Mouse (Mus musculus): Measurements from ENCODE around the gene Pgs1. TPM values are rescaled to one million over a fixed set of nuclear protein-coding genes. Genes with fewer than 3 reads are reported as not detected.

The Pgs1 gene
- 10 to 100 TPM; 15.6 to 17.1 TPM for total RNA-seq (2021)
- long read RNA-seq, experiment 1, transcript Pgs1-203 (10 exons, 2,863 nt) = major isoform, 36 of 45 reads
- long read RNA-seq, experiment 1, partial matches to known transcripts = 2 of 45 reads
- long read RNA-seq, experiment 1, other reads (novel, unspliced or antisense) = 4 of 45 reads
- long read RNA-seq, experiment 2, transcript Pgs1-203 (10 exons, 2,863 nt) = major isoform, 52 of 70 reads
- long read RNA-seq, experiment 2, partial matches to known transcripts = 1 of 70 reads
- long read RNA-seq, experiment 2, other reads (novel, unspliced or antisense) = 15 of 70 reads

DNA sequence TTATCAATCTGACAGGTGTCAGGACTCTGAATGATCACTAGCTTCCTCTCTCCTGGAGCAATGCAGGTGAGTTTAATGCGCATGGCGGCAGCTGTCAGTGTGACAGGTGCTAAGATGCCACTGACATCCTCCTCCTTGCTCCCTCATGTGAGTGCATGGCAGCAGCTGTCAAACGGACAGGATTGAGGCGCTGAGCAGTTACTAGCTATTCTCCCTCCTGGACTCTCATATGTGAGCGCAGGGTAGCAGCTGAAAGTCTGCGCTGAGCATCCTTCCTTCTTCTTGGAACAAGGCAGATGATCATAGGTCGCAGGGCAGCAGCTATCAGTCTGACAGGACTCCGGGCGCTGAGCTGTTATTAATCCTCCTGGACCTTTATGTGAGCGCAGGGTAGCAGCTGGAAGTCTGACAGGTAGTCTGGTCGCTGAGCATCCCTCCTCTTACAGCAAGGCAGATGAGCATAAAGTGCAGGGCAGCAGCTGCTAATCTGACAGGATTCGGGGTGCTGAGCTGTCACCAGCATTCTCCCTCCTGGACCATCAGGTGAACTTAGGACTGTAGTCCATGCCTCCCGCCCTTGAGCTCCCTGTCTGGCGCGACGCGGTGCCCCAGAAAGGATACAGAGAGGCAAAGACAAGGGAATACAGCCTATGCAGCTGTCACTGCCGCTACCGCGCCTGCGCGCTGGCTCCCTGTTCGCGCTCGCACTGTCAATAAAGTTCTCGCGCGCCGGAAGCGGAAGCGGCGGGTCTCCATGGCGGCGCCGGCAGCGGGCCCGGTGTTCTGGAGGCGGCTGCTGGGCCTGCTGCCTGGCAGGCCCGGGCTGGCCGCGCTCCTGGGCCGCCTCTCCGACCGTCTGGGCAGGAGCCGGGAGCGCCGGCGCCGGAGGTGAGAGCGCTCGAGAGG lies at the start of gene Pgs1:
Gene Pgs1 (plus strand): TSS at position 167 of the 906 bp plus-strand sequence.
- intact Hi-C loops (cut with DNase I; ENCODE audit: low total_unique reads) = no loop called here

DNA sequence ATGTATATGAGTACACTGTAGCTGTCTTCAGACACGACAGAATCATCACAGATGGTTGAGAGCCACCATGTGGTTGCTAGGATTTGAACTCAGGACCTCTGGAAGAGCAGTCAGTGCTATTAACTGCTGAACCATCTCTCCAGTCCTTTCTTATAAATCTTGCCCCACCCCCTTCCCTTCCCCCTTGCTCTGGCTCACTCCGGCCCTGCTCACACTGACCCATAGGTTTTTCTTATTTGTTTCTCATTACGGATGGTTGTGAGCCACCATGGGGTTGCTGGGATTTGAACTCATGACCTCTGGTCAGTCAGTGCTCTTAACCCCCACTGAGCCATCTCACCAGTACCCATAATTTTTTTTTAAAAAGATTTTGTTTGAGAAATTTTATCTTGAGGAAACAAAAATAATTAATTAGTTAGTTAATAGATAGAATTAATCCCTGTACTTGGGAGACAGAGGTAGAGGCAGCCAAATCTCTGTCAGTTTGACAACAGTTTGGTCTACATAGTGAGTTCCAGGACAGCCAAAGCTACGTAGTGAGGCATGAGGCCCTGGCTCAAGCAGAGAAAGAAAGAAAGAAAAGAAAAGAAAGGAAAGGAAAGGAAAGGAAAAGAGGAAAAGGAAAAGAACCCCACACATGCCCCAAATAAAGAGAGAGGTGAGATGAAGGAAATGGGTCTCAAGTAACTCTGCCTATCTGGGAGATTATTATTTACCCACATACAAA lies 46.9 kb upstream of the Pgs1 start:
- intact Hi-C loops (cut with DNase I; ENCODE audit: low total_unique reads) = no loop called here
- no peak for DNase-seq

More for the DNA sequence above, at the start of gene Pgs1:
- peak; percentile 93 for DNase-seq

DNA sequence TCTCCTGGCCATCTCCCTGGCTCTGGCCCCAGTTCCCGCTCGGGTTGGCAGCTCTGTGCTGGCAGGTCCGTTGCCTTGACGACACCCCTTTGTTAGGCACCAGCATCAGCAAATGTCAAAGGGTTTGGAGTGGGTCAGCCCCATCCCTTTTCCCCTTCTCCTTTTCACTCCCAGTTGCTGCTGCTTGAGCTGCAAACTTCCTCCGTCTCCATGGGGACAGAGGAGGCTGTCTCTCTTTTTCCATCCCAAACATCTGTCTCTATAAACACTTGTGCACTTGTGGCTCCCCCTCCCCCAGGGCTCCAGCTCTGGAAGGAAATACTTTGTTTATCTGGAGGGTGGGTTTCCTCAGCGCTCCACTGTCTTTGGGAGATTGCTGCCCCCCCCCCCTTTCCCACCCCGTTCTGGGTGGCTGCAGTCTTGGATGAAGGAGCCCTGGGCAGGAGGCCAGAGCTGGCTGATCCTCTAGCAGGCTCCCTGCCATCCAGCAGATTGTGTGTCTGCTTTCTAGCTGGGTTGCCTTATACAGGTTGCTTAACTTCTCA lies 46.3 kb upstream of the Pgs1 start:
- DNase-seq = peak; percentile 88
- intact Hi-C loops (cut with DNase I; ENCODE audit: low total_unique reads) = no loop called here

DNA sequence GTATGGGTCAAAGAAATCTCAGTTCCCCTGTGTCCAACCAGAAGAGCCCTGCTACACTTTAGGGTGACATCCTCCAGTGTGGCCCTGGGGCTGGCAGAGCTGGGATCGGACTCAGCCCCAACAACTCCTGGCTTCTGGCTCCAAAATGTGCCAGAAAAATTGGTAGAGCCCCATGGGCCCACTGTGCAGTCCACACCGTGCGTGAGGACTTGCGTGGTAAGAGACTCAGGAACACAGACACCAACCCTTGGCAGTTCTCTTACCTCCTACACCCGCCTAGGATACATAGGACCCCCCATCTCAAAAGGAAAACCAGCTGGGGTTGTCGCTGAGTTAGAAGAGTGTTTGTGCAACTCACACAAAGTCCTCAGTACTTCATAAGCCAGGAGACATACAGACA lies 45.2 kb upstream of the Pgs1 start:
- DNase-seq = no peak
- intact Hi-C loops (cut with DNase I; ENCODE audit: low total_unique reads) = no loop called here

DNA sequence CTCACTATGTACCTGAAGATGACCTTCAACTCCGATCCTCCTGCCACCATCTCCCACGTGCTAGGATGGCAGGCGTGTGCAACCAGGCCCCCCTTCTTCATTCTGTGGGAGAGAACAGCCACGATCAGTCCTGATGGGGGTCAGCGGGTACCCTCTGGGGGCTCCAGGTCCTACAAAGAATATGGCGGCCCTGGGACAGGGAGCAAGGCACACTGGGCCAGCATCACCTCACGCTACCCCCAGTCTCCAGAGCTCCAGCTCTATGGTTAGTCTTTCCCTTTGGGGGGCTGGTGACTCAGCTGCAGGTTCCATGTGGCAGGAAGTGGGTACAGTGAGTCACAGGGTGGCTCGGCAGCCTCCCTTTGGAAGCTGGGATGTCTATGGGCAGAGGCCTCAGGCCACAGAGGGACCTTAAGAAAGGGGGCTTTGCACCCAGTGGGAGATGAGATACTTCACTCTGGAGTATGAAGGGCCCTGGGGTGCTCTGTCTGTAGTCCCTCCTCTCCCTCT lies 44.7 kb upstream of the Pgs1 start:
- no peak for DNase-seq
- intact Hi-C loops (cut with DNase I; ENCODE audit: low total_unique reads) = no loop called here

DNA sequence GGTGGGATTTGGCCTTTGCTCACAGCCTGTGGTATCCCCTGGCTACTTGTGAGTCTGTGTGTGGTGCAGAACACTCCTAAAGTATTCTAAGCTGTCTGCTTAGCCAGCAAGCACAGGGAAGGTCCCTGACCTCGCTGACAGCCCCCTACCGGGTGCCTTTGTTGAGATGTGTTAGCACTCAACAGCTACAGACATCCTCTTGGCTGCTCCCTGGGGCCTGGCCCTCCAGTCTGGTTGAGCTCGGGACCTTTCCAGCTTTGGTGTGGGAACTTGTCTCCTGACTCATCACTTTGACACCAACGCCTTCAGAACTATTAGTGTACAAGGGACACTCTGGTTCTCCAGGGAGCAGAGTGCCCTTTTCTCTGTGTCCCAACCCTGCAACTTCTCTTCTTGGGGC lies 44.2 kb upstream of the Pgs1 start:
- intact Hi-C loops (cut with DNase I; ENCODE audit: low total_unique reads) = no loop called here
- DNase-seq = peak; percentile 46

DNA sequence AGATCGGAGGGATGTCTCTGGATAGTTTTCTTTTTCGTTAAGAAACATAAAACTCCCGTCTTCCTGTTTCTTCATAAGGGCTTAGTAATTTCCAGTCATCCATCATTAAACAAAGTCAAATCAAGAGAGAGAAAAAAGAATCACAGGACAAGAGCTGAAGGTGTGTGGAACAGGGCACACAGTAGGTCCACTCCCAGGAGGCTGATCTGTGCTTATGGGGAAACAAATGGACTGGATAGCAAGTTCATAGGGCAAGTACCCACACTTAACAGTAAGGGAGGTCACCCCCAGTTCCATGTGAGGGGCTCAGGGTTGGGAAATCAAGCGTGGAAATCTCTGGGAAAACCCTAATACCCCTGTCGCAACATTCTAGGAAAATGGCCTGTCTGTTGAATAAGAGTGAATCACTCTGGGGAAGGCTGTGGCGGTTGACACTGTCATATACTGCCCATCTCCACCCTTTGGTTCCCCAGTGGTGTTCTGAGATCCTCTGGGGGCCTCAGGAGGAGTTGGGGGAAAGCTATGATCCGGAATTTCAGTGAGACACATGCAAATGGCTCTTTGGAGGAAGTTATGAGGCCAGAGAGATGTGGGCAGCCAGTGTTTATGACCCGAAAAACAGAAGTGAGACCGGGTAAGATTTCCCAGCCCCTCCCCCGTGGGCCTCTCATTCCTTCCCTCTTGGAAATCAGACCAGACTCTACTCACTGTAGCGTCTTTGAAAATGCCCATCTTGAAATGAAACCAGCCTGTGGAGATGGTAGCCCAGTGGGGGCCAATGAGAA lies 39.7 kb upstream of the Pgs1 start:
- intact Hi-C loops (cut with DNase I; ENCODE audit: low total_unique reads) = no loop called here
- no peak for DNase-seq

DNA sequence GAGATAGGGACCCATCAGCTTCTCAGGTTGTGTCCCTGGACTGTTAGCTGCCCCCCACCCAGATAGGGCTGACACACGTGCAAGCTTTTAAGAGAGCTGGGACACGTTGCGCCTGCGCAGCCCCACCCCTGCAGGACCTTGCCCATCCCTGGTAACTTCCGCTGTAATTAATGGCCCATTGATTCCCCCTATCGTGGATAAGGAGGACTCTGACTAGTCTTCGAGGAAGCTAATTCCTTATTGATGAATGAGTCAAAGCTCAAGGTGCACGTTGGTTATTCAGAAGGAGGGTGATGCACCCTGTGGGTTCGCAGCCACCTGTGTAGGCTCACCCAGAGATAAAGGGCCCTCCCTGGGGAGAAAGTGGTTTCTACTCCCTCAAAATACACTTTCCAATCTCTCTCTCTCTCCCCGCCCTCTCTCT lies 39.1 kb upstream of the Pgs1 start:
- intact Hi-C loops (cut with DNase I; ENCODE audit: low total_unique reads) = no loop called here
- DNase-seq = no peak

DNA sequence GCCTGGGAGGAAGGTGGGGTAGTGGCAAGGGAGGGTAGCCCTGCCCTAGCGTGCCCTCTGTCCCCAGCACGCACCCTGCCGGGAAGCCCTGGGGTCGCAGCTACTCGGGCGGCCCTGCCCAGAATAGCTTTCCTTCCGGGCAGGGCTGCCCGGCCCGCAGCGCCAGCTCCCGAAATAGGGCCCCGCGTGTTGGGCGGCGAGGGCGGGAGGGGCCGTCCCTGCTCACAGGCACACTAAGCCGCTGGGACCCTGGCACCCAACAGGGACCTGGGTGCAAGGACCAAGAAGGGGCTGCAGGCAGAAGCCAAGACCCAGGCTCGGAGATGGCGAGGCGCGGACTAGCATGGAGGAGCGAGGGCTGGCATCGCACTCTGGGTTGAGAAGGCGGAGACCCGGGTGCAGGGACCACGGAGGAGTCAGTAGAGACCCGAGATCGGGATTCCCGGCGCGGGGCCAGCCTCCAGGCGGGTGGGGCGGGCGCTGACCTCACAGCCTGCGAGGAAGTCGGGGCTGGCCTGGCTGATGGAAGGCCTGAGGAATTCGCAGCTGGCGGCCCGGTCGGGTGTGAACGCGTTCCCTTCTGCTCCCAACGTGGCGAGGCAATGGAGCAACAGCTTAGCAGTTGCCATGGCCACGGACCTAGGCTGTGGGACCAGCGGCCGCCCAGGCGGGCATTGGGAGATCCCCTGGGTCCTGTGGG lies 36.5 kb upstream of the Pgs1 start:
- intact Hi-C loops (cut with DNase I; ENCODE audit: low total_unique reads) = no loop called here
- DNase-seq = peak; percentile 96

DNA sequence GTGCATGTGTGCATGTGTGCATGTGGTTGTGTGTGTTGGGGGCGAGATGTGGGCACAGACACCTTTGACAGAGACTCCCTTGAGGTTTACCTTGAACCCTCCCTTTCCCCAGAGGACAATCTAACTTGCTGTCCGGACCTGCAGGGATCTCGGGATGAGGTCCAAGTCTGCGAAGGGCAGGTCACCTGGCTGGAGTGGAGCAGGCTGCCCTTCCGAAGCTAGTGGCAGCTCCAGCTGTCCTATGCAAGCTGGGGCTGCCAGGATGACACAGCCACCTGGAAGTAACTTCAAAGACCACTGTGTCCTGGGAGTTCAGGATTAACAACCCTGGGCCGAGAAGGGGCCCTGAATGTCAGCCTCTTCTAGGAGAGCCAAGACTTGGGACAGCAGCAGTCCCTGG lies 34.7 kb upstream of the Pgs1 start:
- intact Hi-C loops (cut with DNase I; ENCODE audit: low total_unique reads) = no loop called here
- no peak for DNase-seq

DNA sequence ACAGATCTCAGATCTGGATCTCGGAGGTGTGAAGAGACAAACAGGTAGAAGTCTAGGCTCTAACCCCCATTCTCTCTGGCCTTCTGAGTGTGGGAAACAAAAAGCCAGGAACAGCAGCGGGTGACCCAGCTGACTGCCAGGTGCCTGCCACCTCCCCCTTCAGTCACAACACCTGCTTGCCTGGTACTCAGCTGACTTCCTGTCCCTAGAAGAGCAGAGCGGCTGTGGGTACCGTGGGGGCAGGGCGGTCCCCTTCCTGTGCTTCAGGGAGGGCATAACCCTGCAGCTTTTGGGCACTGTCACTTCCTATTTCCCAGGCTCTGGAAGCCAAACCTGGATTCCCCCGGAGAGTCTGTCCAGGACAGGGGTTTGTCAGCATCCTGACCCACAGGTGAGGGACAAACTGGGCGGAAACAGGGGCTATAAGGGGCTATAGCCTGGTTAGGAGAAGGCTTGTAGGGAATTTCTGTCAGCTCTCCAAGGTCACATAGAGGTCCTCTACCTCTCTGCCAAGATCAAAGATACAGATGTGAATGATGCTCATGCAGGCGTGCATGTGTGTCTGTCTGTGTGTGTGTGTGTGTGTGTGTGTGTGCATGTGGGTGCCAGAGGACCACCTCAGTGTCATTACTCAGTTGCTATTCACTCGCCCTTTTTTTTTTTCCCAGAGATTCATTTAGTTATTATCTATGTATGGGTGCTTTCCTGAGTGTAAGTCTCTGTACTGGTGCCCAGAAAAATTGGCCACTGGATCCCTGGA lies 33.7 kb upstream of the Pgs1 start:
- no peak for DNase-seq
- intact Hi-C loops (cut with DNase I; ENCODE audit: low total_unique reads) = no loop called here

DNA sequence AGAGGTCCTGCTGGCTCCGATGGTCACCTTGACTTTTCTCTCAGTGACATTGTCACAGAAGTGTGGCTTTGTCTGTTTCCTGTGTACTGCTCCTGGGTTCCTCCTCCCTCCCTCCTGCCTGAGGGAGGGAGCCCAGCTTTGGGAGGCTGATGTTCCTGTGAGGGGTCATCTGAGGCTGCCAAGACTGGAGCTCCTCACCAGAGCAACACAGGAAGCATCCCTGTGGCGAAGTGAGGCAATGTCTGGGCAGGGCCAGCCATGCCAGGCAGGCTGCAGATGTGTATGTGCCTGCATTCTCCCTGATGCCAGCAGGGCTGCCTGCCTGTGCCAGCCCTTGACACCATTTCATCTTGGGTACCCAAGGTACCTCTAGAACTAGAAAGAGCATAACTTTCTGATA lies 32.0 kb upstream of the Pgs1 start:
- intact Hi-C loops (cut with DNase I; ENCODE audit: low total_unique reads) = no loop called here
- no peak for DNase-seq

DNA sequence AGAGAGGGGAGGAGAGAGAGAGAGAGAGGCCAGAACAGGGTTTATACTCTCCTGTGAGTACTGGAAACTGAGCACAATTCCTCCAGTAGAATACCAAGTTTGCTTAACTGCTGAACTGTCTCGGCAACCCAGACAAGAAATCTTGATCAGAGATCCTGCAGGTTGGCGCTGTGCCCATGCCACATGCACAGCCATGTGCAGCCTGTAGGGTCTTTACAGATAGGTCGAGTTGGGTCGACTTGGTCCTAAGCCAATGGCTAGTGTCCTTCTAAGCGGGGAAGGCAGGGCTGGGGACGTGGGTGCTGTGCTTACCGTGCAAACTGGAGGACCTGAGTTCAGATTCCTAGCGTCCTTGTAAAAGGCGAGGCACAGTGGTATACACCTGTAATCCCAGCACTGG lies 31.3 kb upstream of the Pgs1 start:
- intact Hi-C loops (cut with DNase I; ENCODE audit: low total_unique reads) = no loop called here
- no peak for DNase-seq

DNA sequence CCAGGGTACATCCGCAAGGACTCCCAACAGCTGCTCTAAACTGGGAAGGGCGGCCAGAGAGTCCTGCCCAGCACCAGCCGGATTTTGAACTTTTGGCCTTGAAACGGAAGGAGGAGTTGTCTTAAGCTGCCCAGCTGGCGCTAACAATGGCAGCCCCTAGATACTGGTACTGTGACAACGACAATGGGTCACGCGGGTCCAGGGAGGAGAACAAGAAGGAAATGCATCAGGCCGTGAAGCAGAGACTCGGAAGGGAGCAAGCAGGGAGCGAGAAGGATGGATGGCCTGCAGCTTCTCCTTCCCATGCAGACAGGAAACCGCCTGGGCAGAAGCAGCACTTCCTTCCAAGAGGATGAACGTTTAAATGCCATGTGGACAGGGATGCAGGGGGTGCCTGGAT lies 30.5 kb upstream of the Pgs1 start:
- intact Hi-C loops (cut with DNase I; ENCODE audit: low total_unique reads) = no loop called here
- DNase-seq = no peak

DNA sequence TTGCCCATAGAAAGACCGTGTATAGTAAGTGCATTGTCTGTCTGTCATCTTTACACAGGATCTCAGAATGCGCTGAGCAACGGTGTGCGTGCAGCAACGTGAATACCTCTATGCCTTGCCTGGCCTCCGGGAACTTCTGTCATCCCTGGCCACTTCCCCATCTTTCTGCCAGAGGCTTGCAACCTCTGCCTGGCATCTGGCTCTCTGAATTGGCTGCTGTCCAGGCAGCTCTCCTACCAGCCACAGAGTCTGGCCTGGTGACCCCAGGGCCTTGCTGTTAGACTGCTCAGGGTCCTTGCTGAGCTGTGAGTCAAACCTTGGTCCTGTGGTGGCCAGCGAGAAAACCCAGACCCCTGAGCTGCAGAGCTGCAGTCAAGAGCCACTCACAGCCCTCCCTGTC lies 27.9 kb upstream of the Pgs1 start:
- intact Hi-C loops (cut with DNase I; ENCODE audit: low total_unique reads) = no loop called here
- DNase-seq = peak; percentile 44

DNA sequence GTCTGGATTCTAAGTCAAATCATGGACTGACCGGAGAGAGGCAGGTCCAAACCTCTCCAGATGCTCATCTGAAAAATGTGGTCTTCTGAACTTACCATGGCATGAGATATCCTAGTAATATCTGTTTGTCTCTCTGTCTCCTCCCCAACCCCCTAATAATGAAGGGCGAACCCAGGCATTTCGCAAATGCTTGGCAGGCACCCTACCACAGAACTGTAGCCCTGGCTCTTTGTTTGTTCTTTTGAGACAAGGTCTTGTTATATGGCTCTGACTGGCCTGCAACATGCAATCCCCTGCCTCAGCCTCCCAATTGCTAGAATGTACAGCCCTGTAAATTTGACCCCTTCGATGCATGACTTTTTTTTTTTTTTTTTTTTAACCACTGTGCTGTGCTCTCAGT lies 26.9 kb upstream of the Pgs1 start:
- no peak for DNase-seq
- intact Hi-C loops (cut with DNase I; ENCODE audit: low total_unique reads) = no loop called here

DNA sequence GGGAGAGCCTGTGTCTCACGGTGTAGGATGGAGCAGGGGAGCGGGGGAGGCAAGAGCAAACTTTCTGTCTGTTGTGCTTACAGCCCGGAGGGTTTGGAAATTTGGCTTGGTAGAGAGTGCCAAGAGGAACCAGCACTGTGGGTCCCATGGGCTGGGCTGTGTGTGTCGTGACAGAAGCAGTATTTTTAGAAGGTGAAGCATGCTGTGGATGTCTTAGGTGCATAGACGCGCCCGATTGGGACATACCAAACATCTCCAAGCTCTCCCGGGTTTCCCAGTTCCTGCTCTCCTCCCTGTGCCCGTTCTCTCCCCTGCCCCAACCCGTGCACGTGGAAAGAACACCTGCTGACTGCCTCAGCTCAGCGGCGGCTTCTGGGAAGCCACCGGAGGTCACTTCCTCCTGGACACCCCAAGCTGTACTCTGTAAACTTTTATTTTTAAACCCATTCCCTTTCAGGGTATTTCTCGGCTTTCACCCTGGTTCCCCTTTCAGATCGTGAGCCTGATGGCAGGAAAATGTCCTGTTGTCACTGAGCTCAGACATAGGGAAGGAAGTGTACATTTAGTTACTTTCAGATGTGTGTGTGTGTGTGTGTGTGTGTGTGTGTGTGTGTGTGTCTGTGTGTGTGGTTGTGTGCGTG lies 26.2 kb upstream of the Pgs1 start:
- intact Hi-C loops (cut with DNase I; ENCODE audit: low total_unique reads) = no loop called here
- no peak for DNase-seq

Data from gastrocnemius, postnatal 14 days (tissue).